Mouse (Mus musculus) stomach, postnatal 0 days (tissue): ENCODE measurements around the gene Armc7.

Source experiments
- CTCF ChIP-seq: IDR thresholded peaks from 2 replicates; pipeline ENCODE4 v1.5.1; 2016; ENCODE audit warnings: antibody characterized with exemption, low read depth, mild to moderate bottlenecking, moderate library complexity
- EP300 ChIP-seq: optimal IDR thresholded peaks from 2 replicates; pipeline ENCODE3; 2016; ENCODE audit warnings: antibody characterized with exemption

- no peak for TF ChIP-seq EP300
- TF ChIP-seq CTCF, result no peak
Measured at GRCm38 (mm10) chr11:115475758-115476237, 331 bp downstream of the Armc7 start.
